Mouse (Mus musculus) brain, embryonic 18.5 days (tissue): Measurements from ENCODE around the gene Vmn1r118.
"Not testable (repeated sequence)": the region's sequence is repeated elsewhere in the genome, so short reads cannot be mapped to it uniquely, and the experiment has no call there.

Experiments used
- DNase-seq: peaks from one replicate; pipeline ENCODE4 v3.0.0-alpha.2; 2012; ENCODE audit warnings: low read depth, low spot score

The Vmn1r118 gene

DNA sequence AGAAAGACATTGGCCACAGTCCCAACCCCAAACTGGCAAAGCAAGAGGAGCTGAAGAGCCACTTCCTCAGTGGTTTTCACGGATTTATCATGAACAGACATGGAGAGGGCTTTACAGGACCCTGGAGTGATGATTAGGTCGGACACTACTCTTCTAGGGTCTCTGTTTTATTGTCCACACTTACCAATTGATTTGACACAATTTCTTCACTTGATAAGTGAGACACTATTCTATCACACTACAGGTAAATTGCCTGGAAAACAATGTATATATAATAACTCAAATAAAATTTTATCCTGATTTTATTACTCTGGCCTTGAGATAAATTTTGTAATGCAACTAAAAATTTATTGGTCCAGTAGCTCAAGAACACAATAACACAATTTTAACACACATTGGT lies at the start of gene Vmn1r118:
Vmn1r118 (minus strand) TSS at position 101 of the 400 bp plus-strand sequence.
- not testable (repeated sequence) for DNase-seq

DNA sequence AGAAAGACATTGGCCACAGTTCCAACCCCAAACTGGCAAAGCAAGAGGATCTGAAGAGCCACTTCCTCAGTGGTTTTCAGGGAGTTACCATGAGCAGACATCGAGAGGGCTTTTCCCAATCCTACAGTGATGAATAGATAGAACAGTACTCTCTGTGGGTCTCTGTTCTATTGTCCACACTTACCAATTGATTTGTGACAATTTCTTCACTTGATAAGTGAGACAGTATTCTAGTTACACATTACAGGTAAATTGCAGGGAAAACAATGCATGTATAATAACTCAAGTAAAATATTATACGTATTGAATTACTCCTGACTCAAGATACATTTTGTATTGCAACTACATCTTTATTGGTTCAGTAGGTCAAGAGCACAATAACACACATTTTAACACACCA lies 28.1 kb downstream of the Vmn1r118 start, which contains the start of gene Vmn1r117:
Vmn1r117 (minus strand) TSS at position 101 of the 400 bp plus-strand sequence.
- not testable (repeated sequence) for DNase-seq

DNA sequence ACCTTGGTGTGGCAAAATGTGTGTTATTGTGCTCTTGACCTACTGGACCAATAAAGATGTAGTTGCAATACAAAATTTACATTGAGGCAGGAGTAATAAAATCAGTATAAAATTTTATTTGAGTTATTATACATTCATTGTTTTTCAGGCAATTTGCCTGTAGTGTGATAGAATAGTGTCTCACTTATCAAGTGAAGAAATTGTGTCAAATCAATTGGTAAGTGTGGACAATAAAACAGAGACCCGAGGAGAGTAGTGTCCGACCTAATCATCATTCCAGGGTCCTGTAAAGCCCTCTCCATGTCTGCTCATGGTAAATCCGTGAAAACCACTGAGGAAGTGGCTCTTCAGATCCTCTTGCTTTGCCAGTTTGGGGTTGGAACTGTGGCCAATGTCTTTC lies 40.2 kb downstream of the Vmn1r118 start, which contains the start of gene Vmn1r116:
Vmn1r116 (plus strand) TSS at position 301 of the 400 bp plus-strand sequence.
- not testable (repeated sequence) for DNase-seq
